Mouse (Mus musculus): ENCODE results near the gene Zcchc9.

- TF ChIP-seq CTCF (IDR thresholded peaks at IDR 0.05; ENCODE audit: low read depth, low read length) (no peak), GATA1 (IDR thresholded peaks at IDR 0.05; ENCODE audit: borderline replicate concordance, low read length) (no peak), TAL1 (conservative IDR thresholded peaks at IDR 0.05; ENCODE audit: low read depth, low read length) (no peak)
Measured at GRCm38 (mm10) chr13:91749981-91750380, 57.5 kb downstream of the Zcchc9 start.

Data from G1E (cell line).